Mouse (Mus musculus) thymus, postnatal 4 days (tissue): ENCODE measurements around the gene Fam126a.

Experiments
- DNase-seq: peaks from one replicate; pipeline ENCODE4 v3.0.0; 2021

Gene Fam126a

DNA sequence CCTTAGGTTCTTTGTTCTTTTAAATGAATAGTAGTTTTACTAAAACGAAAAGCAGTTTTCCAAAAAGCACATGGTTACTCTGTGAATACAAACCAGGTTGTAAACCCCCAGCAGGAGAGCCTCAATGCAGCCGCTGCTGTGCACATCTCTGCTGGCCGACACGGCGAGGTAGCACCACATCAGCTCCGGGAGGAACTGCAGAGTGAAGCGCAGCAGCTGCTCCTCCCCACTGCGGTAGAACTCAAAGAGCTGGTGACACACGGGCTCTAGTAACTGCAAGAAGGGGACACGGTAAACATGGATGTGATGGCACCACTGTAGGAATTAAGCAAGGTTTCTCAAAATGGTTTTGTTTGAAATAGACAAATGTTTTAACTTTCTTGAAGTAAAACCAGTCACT lies 42.7 kb downstream of the Fam126a start:
- DNase-seq, result no peak

DNA sequence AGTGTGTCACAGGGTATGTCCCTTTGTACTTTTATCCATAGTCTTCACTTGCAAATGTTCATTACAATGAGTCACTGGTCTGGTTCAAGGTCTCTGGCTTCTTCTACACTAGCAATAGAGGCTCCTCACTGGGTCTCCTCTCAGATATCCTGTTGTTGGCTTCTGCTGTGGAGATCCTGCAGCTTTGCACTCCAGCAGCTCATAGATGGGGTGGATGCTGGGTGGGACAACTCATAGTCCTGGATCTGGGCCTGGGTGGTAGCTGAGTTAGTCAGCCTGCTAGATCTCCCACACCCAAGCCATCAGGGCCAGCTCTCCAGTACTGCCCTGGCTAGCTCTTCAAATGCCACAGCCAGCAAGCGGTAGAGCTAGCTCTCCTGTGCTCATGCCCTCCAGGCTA lies 48.4 kb downstream of the Fam126a start:
- no peak for DNase-seq

DNA sequence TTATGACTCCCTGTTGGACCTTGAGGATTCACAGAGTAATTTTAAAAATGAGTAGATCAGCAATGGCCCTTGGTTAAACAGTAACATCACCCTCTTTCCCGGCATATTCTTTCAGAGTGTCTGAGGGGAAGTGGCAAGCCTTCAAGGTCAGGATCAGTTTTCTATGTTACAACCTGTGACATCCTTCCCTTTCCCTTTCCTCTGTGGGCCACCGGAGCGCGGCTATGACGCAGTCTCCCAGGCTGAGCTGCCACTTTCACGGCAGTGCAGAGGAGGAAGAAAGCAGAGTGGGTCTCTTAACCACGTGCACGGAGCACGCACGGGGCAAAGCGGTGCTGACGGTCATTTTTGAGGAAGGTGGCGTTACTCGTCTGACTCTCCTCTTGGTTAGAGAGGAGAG lies 52.0 kb downstream of the Fam126a start:
- DNase-seq, result no peak

DNA sequence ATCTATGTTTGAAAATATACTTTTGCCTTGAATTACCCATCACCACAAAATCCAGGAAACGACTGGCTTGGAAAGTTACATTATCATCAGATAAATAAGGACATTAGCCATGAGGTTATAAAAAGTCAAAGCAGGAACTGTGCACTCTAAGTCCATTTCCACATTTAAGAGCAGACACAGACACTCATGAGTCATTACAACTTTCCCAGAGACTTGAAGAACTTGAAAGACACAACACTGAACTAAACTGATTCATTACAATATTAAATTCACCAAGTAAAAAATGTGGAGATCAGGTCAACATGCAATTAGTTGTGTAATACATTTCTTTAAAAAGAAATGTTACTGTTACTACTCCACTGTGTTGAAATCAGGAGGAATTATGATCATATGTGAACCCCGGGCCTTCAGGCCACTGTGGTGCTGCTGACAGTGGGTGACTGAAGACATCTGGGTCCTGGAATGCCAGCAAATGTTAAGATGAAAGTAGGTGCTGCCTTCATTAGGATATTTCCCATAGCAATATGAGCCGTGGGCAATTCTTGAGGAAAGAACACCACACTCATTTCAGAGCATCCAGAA lies 55.4 kb downstream of the Fam126a start:
- DNase-seq, result no peak

DNA sequence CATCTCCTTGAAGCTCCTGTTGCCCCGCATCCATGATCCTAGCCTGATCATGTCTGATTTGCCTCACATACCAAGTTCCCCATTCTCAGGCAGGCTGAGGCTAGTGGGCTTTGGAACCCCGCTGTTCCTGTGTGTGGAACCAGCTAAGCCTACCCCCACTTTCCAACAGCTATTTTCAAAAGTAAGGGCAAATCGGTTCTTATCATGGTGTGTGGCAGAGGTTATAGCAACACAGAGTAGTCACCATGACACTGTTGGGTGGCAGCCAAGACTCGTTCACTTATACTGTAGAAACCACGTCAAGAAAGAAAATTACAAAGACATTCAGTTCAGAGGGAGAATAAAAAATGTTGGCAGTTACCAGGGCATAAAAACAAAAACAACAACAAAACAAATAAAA lies 62.8 kb downstream of the Fam126a start:
- no peak for DNase-seq

DNA sequence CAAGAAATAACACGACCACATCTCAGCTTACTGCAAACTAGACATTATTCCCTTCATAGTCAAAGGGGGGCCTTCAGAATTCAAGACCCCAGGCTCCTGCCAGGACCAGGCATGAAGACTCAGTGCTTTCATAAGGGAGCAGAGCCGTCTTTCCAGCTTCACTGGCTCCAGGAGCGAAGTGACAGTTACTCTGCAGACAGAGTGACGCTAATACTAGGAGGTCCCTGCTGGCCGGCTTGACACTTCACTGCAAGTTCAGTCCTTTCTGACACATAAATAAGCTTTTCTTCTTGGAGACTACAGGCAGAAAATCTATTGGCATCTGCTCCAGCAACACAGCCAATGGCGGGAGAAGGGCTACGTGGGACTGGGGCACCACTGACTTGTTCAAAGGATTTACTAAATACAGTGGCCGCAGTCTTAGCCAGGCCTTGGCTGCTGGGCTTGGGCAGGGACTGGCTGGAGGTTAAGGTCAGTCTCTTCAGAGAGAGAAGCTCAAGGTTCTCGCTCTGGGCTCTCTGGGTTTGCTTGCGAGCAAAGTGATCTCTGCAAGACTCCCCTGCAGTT lies 65.8 kb downstream of the Fam126a start:
- no peak for DNase-seq

DNA sequence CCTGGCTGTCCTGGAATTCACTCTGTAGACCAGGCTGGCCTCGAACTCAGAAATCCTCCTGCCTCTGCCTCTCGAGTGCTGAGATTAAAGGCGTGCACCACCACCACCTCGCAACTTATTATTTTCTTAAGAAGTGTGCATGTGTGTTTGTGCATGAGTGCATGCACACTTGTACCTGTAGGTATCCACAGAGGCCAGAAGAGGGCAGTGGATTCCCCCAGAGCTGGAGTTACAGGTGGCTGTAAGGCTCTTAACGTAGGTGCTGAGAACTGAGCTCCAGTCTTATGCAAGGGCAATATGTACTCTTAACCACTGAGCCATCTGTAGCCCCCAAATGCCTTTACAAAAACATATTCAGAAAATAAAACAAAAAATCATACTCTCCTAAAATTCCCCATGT lies 77.4 kb downstream of the Fam126a start:
- DNase-seq, result no peak

DNA sequence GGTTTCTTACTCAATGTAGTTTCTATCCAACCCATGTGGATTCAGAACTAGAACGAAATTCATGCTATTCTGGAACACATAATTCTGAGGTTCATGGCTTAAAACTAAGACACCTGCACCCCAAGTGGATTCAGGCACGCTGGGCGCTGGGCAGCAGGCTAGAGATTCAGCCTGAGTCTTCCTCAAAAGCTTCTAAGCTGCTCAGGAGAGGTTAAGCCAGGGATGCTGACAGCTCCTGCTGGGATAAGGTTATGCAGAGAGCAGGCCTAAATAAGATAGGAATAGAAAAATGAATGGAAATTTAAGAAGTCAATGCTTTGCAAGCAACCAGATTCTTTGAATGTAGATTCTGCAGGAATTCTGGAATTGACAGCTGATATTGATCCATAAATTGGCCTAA lies 82.4 kb downstream of the Fam126a start:
- no peak for DNase-seq

DNA sequence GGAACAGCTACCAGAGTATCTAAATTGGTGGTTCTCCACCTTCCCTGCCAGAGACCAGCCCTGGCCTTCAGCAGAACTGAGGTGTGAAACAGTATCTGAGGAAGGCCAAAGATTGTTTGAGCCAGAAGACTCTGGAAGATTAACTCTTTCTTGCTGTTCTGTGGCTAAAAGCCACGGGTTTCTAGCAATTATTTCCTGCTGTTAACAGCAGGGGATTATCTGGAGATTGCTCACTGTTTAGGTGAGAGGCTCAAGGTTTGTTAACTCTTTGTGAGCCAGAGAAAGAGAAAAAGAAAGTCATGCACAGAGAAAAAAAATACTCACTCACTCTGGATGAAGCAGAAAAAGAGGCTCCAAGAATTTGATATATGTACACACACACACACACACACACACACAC lies 85.4 kb downstream of the Fam126a start:
- DNase-seq, result no peak

DNA sequence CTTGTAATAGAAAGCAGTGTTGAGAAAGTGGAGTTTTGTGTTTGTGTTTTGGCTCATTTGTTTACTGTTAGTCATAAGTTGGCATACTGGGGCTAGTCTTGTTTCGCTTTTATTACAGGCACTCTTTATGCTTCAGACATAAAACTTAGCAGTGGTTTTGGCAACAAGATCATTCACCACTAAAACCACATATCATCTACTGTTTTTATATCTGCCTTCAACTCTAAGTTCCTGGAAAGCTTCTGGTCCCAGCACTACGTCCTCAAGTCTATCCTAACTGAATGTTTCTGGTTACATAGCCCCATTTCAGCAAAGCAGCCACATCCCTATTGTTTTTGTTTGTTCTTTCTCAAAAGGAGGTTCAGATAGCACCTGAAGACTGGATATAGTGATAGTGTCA lies 87.0 kb downstream of the Fam126a start:
- DNase-seq, result no peak

DNA sequence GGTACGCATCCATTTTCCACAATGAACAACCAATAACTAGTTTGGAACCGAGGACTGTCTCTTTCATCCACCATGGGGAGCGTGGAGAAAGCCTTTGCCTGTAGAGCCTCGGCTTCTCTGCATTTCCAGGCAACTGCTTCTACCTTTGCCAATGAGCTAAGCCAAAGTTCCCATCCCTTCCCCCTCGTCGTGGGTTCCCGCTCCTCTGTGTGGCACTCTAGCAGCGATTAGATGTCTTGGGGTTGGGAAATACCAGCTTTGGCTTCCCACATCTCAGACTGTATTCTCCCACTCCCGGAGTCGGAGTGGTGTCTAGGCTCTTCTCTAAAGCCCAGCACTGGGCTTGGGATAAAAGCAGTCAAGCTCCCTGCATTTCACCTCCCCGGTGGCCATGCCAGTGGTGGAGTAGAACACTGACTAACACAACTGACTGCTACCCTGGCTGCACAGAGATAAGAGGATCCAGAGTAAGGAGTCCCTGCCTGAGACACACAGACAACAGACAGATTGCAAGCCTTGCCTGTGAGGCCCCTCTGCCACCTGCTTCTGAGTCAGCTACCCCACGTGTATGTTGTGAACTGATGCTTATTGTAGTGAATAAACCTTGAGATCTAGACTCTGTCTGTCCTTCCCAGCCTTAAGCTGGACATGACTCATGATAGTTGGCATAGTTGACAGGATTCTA lies 106.9 kb downstream of the Fam126a start:
- DNase-seq, result no peak

DNA sequence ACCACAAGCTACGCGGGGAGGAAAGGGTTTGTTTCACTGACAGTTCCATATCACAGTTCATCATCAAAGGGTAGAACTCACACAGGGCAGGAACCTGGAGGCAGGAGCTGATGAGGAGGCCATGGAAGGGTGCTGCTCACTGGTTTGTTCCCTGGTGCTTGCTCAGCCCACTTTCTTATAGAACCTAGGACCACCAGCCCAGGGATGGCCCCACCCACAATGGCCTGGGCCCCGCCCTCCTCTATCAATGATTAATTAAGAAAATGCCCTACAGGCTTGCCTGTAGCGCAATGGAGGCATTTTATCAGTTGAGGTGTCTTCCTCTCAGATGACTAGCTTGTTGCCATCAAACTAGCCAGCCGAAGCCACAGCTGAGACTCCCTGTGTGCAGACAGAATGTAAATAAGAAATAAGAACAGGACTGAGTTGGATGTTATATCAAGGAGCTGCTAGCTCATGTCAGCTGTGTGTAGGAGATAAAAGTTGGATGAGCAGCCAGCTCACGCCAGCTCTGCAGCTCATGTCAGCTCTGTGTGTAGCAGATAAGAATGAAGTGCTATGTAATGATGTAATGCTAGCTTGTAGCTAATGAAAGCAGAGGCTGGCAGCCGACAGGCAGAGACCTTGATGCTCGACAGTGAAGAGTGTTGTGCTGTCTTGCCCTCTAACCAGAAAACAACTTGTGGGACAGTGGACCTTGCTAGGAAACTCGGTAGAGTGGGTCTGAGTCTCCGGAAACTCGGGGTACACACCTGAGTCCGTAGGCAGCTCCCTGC lies 107.8 kb downstream of the Fam126a start:
- no peak for DNase-seq

DNA sequence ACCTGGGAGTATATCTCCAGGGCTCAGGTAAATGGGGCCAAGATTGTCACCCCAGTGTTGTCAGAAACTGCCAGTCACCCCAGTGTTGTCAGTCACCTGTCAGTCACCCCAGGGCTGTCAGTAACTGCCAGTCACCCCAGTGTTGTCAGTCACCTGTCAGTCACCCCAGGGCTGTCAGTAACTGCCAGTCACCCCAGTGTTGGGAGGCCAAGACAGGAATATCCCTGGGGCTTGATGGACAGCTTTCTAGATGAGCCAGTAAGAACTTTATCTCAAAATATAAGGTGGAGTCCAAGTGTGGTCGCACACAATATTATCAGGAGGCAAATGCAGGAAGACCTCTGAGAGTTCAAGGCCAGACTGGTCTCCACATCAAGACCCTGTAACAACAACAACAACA lies 109.2 kb downstream of the Fam126a start:
- no peak for DNase-seq

DNA sequence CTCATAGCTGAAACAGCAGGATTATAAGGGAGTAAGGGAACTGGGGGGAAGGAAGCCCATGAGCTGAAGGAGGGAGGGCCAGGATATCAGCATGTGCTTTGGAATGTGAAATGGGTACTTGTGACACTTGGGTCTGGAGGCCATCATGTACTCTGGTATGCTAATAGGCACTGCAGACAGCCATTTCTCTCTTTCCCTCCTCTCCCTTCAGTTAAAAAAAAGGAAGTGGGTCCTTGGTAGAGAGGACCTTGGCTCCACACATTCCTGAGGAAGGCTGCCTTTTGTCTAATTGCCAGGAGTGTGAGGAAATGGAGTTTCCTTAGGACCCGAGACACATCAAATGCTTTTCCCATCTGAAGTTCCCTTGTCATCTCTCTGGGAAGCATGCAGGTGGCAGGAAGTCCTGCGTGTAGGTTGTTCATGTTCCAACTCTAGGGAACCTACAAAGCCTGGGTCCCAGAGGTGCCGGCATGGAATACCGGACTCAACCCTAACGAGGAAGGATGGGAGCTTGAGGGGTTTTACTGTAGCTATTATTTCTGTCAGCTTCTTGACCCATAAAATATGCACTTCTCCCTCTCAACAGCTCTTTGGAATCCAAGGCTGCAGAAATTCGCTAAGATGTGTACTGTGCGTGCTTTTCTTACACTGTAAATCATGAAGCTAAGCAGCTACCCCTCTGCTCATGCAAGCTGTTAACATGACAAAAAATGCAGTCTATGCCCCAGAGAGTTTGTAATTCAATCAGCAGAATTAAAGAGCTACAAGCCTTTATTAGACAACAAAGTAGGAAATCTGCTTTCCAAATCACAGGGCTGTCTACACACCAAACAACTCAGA lies 110.4 kb downstream of the Fam126a start:
- DNase-seq, result no peak

DNA sequence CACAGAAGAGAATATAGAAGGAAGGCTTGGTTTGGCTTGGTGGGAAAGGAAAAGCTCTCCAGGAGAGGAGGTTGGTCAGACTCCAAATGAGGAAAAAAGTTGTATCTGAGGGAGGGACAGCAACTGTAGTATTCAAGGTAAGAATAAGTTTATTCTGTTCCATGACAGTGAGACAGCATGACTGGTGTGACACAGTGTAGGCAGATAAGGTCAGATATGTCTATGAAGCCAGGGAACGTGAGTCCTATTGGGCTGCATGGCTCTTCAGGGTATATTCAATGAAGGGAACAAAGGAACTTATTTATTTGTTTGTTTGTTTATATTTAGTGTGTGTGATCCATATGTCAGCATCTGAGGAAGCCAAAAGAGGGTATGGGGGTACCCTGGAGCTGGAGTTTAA lies 113.2 kb downstream of the Fam126a start:
- DNase-seq, result no peak

DNA sequence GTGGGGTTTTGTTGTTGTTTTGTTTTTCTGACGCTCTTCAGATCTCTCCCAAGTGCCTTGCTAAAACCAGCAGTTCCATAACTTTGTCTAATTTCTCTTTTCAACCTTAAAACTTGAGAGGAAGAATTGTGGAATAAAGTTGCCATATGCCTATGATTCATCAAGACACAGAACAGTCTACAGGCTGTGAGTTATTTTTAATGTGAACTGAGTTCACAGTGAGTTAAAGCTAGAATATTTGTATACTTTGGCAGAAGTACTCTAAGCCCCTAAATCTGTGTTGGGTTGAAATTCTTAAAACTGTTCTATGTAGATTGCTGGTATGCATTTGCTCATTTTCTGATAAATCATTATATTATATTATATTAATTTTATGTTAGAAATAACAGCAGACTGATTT lies 118.9 kb downstream of the Fam126a start:
- no peak for DNase-seq

DNA sequence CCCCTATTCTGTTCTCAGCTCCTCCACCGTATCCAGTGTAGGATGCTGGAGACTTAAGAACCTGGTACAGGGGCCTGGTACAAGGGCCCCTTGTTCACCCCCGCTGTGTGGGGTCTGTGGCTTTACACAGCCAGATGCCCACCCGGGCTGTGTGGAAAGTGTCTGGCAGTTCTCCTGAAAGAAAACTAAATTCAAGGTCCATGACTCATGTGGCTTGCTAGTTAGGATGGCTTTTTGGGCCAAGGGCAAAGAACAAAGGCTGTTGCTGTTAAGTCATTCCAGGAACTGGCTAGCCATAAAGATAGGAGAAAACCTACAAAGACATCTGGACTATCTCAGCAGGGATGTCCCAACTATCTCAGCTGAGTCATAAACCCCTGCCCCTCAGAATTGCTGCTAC lies 121.2 kb downstream of the Fam126a start:
- no peak for DNase-seq

DNA sequence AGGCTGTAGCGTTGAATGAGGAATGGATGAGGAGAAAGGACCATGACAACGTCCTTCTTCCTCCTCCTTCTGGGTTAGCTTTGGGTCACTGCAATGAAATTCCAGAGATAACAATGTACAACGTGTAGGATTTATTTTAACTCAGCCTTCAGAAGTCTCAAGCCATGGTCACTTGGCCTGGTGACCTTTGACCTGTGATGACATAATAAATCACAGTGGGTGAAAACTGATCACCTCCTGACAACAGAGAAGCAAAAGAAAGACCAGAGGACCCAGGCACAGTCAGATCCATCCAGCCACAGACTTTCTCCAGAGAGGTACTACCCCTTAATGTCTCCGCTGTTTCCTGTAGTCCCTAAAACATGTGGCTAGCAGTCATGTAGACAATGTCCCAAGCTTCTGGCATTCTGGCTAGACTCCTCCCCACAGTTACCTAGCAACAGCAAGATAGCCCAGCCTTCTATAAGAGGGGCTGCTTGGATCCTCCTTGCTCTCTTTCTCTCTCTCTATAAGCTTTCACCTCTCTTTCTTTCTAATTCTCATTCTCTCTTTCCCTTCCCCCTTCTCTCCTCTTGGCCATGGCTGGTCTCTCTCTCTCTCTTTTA lies 121.9 kb downstream of the Fam126a start:
- DNase-seq, result no peak

DNA sequence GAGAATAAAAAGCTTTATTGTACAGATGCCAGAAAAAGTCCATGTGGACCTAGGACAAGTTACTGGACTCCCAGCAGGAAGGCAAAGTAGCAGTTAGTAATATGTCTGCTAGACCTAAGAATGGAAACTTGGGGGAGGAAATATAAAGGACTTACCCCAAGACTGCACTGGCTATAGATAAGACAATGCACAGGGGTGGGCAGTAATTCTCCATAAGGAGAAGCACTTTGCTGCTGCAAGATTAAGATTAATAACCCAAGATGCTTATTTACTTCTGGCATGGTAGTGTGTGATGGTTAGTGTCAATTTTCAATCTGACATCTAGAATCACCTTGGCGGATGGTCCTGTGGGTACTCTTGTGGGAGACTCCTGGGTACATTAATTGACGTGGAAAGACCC lies 128.3 kb downstream of the Fam126a start:
- DNase-seq, result no peak

DNA sequence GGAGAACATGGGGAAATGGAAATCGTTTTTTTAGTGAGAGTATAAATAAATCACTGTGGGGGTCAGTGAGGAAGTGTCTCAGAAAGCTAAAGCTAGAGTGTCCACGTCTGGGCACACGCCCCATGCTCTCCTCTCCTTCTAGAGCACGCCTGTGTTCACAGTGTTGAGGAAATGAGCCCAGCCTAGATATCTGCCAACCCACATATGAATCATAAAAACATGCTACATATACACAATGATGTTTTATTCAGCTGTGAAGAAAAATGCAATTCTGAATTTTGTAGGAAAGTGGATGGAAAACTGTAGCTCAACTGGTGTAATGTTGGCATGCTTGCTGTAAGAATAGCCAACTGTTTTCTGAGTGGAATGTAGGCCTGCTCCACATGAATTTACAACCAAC lies 130.3 kb downstream of the Fam126a start:
- no peak for DNase-seq

DNA sequence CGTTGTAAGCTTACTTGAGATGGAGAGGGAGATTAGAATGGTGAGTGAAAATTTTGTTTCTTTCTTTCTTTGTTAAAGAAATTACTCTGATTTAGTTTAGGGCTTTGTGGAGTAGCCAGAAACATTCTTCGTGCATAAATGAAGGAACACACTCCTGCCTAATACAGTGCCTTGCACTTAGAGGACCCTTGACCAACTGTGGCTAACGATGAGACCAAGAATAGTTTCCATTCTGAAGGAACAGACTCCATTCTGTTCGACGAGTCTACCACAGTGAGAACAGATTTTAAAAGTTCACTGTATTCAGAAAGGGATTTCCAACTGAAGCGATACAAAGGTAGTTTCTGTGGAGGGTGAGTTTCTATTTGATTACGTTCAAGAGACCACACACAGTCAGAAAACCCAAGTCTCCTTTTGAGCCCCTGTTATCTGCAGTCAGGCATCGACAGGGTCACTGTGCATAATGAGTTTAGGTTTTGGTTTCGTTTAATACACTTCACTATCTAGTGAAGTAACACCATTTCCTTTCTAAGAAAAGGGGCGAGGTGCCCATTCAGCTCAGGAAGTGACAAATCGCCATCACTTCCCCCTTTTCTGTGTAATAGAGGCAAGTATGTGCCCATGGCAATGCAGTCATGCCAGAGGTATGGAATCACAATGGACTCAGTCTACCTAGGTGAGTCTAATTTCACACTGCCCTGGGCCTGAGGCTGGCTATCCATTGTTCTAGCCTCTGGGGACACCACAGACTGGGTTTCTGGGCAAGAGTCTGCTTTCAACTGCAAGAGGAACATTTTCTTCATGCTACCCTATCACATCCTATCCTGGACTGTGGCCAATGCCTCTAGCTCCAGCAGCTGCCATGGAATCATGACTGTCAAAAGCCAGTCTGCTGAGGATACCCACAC lies 136.4 kb downstream of the Fam126a start:
- no peak for DNase-seq
